Mouse (Mus musculus) small intestine, adult 2 months (tissue): ENCODE data around the gene G0s2.

Experiments used
- CTCF ChIP-seq: fragments of 200-500 bp; IDR thresholded peaks from 2 replicates; pipeline ENCODE4 v1.5.1; 2012; ENCODE audit warnings: low read depth, mild to moderate bottlenecking, control low read depth, inconsistent platforms, low read length, moderate library complexity, mixed read lengths; ENCODE audit not compliant: insufficient replicate concordance, insufficient read length; ENCODE audit errors: extremely low read depth
- POLR2A ChIP-seq: fragments of 200-500 bp; IDR thresholded peaks from 2 replicates; pipeline ENCODE4 v1.6.1; 2012; ENCODE audit warnings: low read depth, mild to moderate bottlenecking, control low read depth, inconsistent platforms, low read length, moderate library complexity

GRCm38 (mm10) chr1:193255032-193255431, 18.0 kb downstream of the G0s2 start:
- TF ChIP-seq CTCF (no peak), POLR2A (no peak)
